Mouse (Mus musculus) yolk sac, embryonic 10.5 days (tissue): ENCODE data around the gene Armc7.
"Not testable (repeated sequence)": the region's sequence is repeated elsewhere in the genome, so short reads cannot be mapped to it uniquely, and the experiment has no call there.

Experiments
- DNase-seq: peaks from one replicate; pipeline ENCODE4 v3.0.0-alpha.2; 2017; ENCODE audit warnings: low spot score

The Armc7 gene

DNA sequence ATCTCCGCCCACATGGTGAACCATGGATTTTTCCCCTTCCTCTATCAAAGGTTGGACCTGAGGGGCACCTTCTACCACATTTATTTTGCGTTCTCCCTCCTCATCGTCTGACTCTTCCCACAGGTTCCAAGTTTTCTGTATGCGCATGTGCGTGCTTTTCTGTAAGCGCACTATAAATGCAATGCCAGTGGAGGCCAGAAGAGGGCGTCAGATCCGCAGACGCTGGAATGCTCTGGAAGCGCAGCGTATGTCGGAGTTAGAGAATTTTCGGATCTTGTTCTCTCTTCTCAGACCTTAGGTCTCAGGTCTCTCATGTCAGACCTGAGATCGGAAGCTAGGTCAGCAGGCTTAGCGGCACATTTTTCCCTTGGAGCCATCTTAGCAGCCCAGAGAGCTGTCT, 19.8 kb upstream of the Armc7 start:
- no peak for DNase-seq

GRCm38 (mm10) chr11:115456182-115456581, 19.3 kb upstream of the Armc7 start:
- no peak for DNase-seq

GRCm38 (mm10) chr11:115457405-115457804, 18.1 kb upstream of the Armc7 start:
- DNase-seq: no peak

GRCm38 (mm10) chr11:115460976-115461375, 14.5 kb upstream of the Armc7 start:
- no peak for DNase-seq

- no peak for DNase-seq
Observed at GRCm38 (mm10) chr11:115461846-115462242, 13.6 kb upstream of the Armc7 start.

- no peak for DNase-seq
Observed at GRCm38 (mm10) chr11:115462243-115462891, 13.1 kb upstream of the Armc7 start, which contains the start of gene Slc16a5. Gene Slc16a5, plus strand, starts transcription at chr11:115462474.

- DNase-seq: no peak
Observed at GRCm38 (mm10) chr11:115463397-115463796, 12.1 kb upstream of the Armc7 start.

DNA sequence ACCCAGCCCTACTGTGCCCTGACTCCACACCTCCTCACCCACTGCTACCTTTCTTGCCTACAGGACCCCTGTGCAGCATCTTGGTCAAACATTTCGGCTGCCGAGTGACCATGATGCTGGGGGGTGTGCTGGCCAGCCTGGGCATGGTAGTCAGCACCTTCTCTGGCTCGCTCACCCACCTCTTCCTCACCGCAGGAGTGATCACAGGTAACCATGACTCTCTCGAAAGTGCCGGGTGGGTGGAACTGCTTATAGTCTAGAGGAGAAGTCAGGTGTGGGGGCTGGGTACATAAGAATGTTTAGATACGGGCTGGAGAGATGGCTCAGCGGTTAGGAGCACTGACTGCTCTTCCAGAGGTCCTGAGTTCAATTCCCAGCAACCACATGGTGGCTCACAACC, 10.6 kb upstream of the Armc7 start:
- no peak for DNase-seq

DNA sequence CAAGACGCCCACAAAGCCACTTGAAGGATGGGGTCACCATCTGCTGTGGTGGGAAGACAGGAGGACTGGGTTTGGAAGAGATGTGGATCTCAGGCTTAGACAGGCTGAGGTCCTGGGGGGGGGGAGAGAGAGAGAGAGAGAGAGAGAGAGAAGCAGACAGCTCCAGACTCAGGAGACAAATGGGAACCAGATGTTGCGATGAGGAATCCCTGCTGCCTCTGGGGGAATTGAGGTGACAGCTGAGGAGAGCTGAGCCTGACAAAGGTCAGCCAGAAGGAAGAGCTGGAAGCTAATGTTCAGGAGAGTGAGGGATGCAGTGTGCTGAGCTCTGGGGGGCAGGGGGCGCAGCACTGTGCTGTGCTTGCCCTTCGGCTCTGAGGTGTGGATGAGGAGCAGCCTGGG, 8.2 kb upstream of the Armc7 start:
- DNase-seq: no peak

DNA sequence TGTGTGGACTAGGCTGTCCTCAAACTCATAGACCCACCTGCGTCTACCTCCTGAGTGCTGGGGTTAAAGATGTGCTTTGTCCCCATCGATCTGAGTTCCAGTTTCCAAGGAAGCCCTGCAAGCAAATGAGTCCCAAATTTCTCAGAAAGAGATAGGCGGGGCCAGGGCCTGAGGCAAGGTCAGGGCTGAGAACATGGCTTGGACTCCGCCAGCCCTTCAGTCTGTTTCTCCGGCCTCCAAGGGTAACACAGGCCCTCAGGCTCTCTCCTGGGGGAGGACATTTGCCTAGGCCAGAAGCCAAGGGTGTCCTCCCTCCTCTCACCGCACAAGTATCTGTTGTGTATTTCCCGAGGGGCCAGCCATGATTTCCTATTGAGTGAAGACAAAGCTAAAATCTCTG, 3.3 kb upstream of the Armc7 start:
- peak; percentile 62 for DNase-seq

DNA sequence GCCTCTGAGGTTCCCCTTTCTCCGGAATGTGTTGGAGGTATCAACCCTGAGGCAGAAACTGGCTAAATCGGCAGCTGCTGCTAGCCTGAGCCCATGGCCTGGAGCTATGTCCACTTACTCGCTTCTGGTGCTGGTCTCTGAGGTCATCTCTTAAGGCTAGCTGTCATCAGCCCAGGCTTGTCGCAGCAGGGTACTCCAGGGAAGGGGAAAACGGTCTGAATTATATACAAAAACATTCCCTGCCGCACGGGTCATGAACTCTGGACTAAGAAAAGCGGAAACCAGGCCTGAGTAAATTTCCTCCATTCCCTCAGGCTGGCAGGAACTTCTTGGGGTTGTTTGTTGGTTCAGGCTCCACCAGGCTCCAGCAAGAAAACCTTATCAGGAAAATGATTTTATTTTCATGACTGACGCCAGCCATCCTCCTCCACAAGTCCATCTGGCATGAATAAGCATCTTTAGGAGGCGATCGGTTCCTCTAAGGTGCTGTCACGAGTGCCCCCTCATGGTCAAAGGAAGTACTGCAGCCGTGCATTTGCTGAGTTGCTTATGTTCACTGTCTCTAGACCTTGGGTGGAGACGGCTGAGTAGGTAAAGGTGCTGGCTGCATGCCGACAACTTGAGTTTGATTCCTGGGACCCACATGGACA, 1.7 kb upstream of the Armc7 start:
- peak; percentile 88 for DNase-seq

- no peak for DNase-seq
Observed at GRCm38 (mm10) chr11:115475758-115476237, 331 bp downstream of the Armc7 start.

GRCm38 (mm10) chr11:115476630-115477029, 1.2 kb downstream of the Armc7 start:
- DNase-seq: not testable (repeated sequence)

DNA sequence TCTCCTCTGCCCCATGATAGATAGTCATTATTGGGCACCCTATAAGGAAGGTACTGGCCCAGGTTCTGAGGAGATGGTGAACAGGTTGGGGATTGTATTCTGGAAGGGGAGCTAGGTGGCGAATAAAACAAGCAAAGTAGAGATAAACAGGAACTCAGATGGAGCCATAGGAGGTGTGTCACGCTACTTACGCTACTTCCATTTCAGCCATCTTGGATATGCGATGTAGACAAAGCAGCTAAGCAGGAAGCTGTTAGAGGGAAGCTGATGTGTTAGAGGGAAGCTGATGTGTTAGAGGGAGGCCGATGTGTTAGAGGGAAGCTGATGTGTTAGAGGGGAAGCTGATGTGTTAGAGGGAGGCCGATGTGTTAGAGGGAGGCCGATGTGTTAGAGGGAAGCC, 1.9 kb downstream of the Armc7 start:
- DNase-seq: not testable (repeated sequence)

DNA sequence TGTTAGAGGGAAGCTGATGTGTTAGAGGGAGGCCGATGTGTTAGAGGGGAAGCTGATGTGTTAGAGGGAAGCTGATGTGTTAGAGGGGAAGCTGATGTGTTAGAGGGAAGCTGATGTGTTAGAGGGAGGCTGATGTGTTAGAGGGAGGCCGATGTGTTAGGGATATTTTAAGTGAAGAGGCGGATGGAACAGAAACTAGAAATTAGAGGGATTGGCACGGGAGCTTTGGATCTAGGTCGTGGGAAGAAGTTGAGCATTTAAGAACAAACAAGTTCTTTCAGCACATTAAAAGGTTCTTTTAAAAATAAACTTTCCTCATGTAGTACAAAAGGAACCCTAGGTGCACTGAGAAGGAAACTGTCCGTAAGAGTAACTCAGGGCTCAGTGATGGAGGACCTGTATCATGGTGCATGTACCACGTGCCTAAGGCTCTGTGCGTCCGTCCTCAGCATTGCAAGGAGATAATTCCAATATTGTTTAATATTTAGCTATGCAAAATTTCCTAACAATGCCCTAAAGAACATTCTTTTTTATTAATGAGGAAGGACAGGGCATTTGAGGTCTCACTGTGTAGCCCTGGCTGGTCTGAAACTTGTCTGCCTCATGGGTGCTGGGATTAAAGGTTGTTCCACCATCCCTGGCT, 3.0 kb downstream of the Armc7 start:
- no peak for DNase-seq

- no peak for DNase-seq
Observed at GRCm38 (mm10) chr11:115481553-115482259, 6.2 kb downstream of the Armc7 start.

DNA sequence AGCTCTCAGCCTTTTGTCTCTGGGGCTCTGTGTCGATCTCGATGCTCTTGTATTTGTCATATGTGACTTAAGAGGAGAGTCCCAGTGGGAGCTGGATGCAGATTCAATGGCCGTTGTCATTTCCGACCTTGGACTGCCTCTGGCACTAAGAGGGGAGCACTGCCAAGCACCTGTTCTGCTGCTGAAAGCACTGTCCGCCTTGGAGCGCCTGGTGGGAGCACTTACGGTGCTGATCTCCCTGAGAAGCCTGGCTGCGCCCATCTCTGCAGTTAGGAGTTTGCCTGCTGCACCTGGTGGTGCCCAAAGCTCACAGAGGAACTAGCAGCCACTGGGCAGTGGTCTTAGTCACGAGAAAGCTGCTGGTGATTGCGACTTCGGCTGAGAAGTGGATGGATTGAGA, 7.8 kb downstream of the Armc7 start:
- DNase-seq: no peak

DNA sequence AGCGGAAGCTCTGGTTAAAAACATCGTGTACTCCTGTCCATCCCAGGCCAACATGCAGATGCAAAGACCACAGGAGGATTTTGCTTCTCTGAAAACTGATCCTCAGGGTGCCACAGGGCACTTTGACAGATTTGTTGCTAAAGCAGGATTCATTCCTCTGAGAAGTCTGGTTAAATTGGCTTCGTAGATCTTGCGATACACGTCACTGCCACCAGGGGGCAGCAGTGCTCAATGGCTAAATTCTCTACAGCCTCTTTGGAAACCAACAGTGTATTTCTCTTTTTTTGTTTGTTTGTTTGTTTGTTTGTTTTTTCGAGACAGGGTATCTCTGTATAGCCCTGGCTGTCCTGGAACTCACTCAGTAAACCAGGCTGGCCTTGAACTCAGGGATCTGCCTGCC, 8.3 kb downstream of the Armc7 start:
- peak; percentile 38 for DNase-seq

DNA sequence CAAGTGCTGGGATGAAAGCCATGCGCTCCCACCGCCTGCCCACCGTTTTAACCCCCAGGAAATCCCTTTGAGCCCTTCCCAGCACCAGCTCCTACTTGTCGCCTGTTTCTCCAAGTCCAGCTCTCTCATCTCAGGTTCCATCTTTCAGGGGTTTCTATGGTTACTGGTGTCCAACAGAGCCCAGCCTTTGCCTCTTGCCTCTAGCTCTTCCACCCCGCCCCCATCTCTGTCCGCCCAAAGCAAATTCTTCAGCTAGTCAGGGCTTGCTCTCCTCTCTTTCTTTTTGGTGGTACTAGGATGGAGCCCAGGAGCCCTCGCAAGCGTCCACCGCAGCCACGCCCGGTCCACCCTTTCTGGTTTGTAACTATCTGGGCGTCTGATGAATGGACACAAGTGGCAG, 9.7 kb downstream of the Armc7 start:
- no peak for DNase-seq

GRCm38 (mm10) chr11:115488551-115489104, 13.2 kb downstream of the Armc7 start:
- no peak for DNase-seq

DNA sequence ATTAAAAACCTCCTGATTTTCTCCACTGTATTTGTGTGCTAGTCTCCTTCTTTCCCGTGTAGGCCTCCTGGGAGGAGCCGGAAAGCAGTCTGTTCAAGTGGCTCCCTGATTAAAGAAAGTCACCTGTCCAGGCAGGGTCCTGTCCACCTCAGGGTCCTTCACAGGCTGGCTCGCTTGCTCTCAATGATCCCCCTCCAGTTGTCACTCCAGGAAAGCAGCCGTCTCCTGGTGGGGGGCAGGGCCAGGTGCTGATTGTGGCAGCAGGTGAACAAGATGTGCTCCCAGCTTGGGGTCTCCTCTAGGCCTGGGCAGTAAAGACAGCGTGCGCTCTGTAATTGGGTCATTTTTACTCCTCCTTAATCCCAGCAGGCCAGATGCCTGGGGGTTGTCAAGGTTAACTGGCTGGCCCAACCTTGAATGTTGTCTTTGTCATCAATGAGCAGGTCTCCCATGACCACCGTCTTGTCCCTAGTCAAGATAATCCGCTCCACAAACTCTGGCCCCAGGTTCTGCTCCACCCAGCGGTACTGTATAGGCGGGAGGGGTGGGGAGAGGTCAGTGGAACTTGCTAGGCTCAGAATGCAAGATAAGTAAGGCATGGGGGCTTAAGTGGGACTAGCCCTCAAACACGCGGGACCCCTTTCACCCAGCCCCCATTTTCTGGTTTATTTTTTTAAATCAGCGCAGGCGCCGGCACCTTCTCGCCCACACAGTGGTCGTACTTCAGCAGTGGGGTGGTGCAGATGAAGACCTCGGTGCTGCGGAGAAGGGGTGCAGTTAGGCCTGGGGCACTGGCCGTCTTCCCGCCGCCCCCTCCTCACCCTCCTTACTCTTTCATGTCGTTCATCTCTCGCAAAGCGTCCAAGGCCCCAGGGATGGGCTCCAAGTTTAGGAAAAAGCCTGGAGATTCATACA, 15.2 kb downstream of the Armc7 start:
- DNase-seq: no peak
